In the genomic region with DNA sequence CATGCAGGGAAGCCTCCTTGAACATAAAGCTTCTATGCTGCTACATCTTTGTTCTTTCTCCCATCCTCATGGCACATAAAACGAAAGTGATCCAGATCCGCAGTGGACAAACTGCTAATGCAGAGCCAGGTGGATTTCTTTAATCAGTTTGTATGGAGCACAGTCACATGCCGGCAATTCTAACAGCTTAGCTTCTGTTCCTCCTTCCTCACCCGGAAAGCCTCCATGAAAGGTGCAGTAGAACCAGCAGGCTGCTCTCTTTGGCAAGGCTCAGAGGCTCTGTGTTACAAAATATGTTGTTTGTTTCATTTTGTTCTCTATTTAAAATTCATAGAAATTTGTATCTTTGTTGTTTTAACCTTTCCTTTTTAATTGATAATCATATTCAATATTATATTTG, we compare ENCODE assay signal across 16 mouse cellular contexts.
"Had no signal": no experiment of that assay in that cellular context is flagged by ENCODE, and none has a peak within 500 bp of the region (broad histone marks: within the 10 kb centered on the region; RNA-seq: fewer than 3 reads in every experiment).

No protein-coding gene starts in this region.

- H3K4me3 ChIP-seq: lung, embryonic 15.5 days; megakaryocyte, embryonic 14.5 days; midbrain, embryonic 13.5 days; midbrain, embryonic 15.5 days; neural tube, embryonic 12.5 days; stomach, embryonic 15.5 days had no signal

- H3K27ac ChIP-seq: lung, embryonic 15.5 days; macrophage; midbrain, embryonic 13.5 days; midbrain, embryonic 15.5 days; neural tube, embryonic 12.5 days; stomach, embryonic 15.5 days; stomach, postnatal 0 days had no signal

- ATAC-seq: lung, postnatal 0 days; midbrain, embryonic 13.5 days; midbrain, embryonic 15.5 days had no signal

- DNase-seq: lung, adult 2 months; lung, postnatal 14 days; lung, postnatal 36 days; right cerebral cortex, postnatal 14 days; thymus, adult 2 months; thymus, postnatal 25 days; thymus, postnatal 4 days had no signal
